Mouse (Mus musculus): ENCODE data around the gene Gm5767. TPM values are rescaled to one million over a fixed set of nuclear protein-coding genes. Genes with fewer than 3 reads are reported as not detected.
A peak's percentile ranks its signal among the peaks of the same experiment; 100 is the strongest.

Gm5767 gene
- polyA plus RNA-seq, 1 experiment from 2014 or later, result not detected

GRCm38 (mm10) chr16:8658349-8658748 lies 22.2 kb upstream of the Gm5767 start:
- 75% methylated on average over 4 of the region's 4 CpGs for WGBS

GRCm38 (mm10) chr16:8658764-8659163 lies 21.8 kb upstream of the Gm5767 start:
- WGBS, result 92% methylated on average over 4 of the region's 4 CpGs
- ATAC-seq (ENCODE audit: insufficient number of reproducible peaks, insufficient read depth, low FRiP score, low TSS enrichment), result no peak
- Histone ChIP-seq H3K4me1 (no peaks in the 10 kb centered on the region), H3K4me3 (no peak overlapping the region), H3K36me3 (peaks cover 77% of the 10 kb centered on the region), H3K4me2 (replicated peaks) (no peak overlapping the region), H3K9ac (no peak overlapping the region), H3K27me3 (no peaks in the 10 kb centered on the region), H3K27ac (no peak overlapping the region), H3K9me3 (no peaks in the 10 kb centered on the region)

More at GRCm38 (mm10) chr16:8658349-8658748, 22.2 kb upstream of the Gm5767 start:
- Histone ChIP-seq H3K36me3 (peaks cover 77% of the 10 kb centered on the region), H3K27me3 (no peaks in the 10 kb centered on the region), H3K4me2 (replicated peaks) (no peak overlapping the region), H3K9ac (no peak overlapping the region), H3K4me3 (no peak overlapping the region), H3K9me3 (no peaks in the 10 kb centered on the region), H3K4me1 (no peaks in the 10 kb centered on the region), H3K27ac (no peak overlapping the region)
- 0 out of 2 replicates have a peak, but pooled peaks have one; percentile 36 for ATAC-seq (ENCODE audit: insufficient number of reproducible peaks, insufficient read depth, low FRiP score, low TSS enrichment)

DNA sequence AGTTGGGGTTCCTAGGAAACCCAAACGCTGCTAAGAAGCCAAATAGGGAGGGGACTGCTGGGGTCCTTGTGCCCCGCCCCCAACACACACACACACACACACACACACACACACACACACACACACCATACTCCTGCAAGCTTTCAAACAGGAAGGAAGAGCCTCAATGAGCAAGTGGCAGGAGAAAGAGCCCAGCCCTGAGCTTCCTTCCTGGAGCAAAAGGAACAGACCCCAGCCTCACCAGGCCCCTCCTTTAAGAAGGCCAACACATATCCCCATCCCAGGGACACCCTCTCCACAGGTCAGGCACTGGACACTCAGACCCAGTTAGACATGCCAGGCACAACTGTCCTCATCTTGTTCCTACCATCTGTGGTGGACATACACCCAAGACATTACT lies 17.5 kb upstream of the Gm5767 start:
- H3K9ac ChIP-seq, result no peak overlapping the region
- H3K27ac ChIP-seq, result no peak overlapping the region
- peaks cover 5% of the 10 kb centered on the region for H3K4me1 ChIP-seq
- 95% methylated on average over 2 of the region's 2 CpGs for WGBS
- peaks cover 58% of the 10 kb centered on the region for H3K36me3 ChIP-seq
- no peak overlapping the region for H3K4me2 ChIP-seq (replicated peaks)
- no peaks in the 10 kb centered on the region for H3K27me3 ChIP-seq
- ATAC-seq (ENCODE audit: insufficient number of reproducible peaks, insufficient read depth, low FRiP score, low TSS enrichment), result no peak
- H3K4me3 ChIP-seq, result no peak overlapping the region
- H3K9me3 ChIP-seq, result no peaks in the 10 kb centered on the region

DNA sequence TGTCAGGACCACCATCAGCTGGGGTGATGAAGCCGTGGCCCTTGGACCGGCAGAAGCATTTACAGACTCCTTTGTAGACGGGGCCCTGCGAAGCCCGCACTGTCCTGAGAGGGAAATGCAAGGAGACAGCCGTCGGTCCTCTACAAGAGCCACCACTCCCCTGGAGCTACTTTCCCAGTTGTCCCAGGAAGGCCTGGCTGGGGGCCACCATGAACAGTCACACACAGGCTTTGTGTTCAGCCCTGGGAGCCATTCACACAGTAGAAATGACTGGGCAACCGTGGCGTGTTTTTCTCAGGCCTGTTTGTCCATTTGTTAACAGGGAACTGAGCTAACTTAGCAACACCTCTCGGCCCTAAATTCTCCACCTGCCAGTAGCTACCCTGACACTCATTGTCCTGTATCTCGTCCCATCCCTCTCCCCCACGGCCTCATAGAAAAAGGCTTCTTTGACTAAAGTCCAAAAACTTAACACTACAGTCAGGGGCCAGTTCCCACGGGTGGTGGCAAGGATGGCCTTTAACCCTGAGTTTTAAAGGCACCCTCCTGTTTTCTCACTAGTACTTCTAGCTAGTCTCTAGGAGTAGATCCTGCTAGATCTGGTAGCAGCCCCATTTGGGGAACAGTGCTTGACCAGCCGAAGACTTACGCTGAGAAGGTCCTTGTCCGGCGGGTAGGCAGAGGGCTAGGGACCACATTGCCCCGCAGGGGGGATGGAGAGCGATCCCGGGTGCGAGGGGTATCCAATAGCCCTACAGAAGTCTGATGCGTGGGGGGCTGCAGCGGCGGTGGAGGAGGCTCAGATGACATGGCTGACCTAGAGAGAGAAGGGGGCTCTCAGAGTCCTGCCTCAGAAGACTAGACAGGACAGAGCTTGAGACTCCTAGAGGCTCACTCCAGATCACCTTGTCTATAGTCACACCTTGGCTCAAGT lies 16.7 kb upstream of the Gm5767 start:
- Histone ChIP-seq H3K4me1 (peaks cover 13% of the 10 kb centered on the region), H3K4me2 (replicated peaks) (no peak overlapping the region), H3K9ac (no peak overlapping the region), H3K27me3 (no peaks in the 10 kb centered on the region), H3K36me3 (peaks cover 49% of the 10 kb centered on the region), H3K27ac (no peak overlapping the region), H3K9me3 (no peaks in the 10 kb centered on the region), H3K4me3 (no peak overlapping the region)
- whole genome bisulfite sequencing, result 88% methylated on average over 24 of the region's 24 CpGs
- ATAC-seq (ENCODE audit: insufficient number of reproducible peaks, insufficient read depth, low FRiP score, low TSS enrichment), result no peak

DNA sequence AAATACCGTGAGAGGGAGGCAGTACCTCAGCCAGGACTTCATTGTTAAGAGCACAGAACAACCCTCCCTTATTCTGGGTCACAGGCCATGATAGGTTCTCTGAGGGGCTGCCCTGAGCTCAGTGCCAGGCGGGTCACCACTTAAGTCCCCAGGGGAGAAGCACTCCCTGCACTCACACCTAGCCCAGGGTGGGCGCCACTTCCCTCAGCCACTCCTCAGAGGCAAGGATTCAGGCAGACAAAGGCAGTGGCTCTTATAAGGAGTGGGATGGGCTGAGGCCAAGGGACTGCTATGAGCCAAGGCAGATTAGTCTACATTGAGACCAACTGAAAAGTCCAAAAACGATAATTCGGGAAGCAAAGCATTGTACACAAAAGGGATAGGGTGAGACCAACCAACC lies 15.2 kb upstream of the Gm5767 start:
- Histone ChIP-seq H3K27ac (no peak overlapping the region), H3K9me3 (no peaks in the 10 kb centered on the region), H3K4me3 (no peak overlapping the region), H3K4me2 (replicated peaks) (no peak overlapping the region), H3K9ac (no peak overlapping the region), H3K36me3 (peaks cover 36% of the 10 kb centered on the region), H3K4me1 (peaks cover 26% of the 10 kb centered on the region), H3K27me3 (no peaks in the 10 kb centered on the region)
- WGBS, result 82% methylated on average over 5 of the region's 5 CpGs
- no peak for ATAC-seq (ENCODE audit: insufficient number of reproducible peaks, insufficient read depth, low FRiP score, low TSS enrichment)

GRCm38 (mm10) chr16:8666452-8666851 lies 14.1 kb upstream of the Gm5767 start:
- no peak overlapping the region for H3K4me3 ChIP-seq
- 60% methylated on average over 2 of the region's 2 CpGs for WGBS
- H3K4me2 ChIP-seq (replicated peaks), result no peak overlapping the region
- ATAC-seq (ENCODE audit: insufficient number of reproducible peaks, insufficient read depth, low FRiP score, low TSS enrichment), result no peak
- H3K36me3 ChIP-seq, result peaks cover 28% of the 10 kb centered on the region
- no peak overlapping the region for H3K9ac ChIP-seq
- no peaks in the 10 kb centered on the region for H3K9me3 ChIP-seq
- peaks cover 35% of the 10 kb centered on the region for H3K4me1 ChIP-seq
- H3K27ac ChIP-seq, result no peak overlapping the region
- H3K27me3 ChIP-seq, result no peaks in the 10 kb centered on the region

- Histone ChIP-seq H3K9me3 (no peaks in the 10 kb centered on the region), H3K4me2 (replicated peaks) (no peak overlapping the region), H3K9ac (no peak overlapping the region), H3K27ac (peak overlapping the region; percentile 23; the same call in 1 of the 2 replicates), H3K4me1 (peaks cover 35% of the 10 kb centered on the region), H3K4me3 (no peak overlapping the region), H3K36me3 (peaks cover 20% of the 10 kb centered on the region), H3K27me3 (no peaks in the 10 kb centered on the region)
- 89% methylated on average over 7 of the region's 7 CpGs for WGBS
- ATAC-seq (ENCODE audit: insufficient number of reproducible peaks, insufficient read depth, low FRiP score, low TSS enrichment), result no peak
Observed at GRCm38 (mm10) chr16:8667261-8667660, 13.3 kb upstream of the Gm5767 start.

GRCm38 (mm10) chr16:8667814-8668213 lies 12.8 kb upstream of the Gm5767 start:
- no peak for ATAC-seq (ENCODE audit: insufficient number of reproducible peaks, insufficient read depth, low FRiP score, low TSS enrichment)
- H3K36me3 ChIP-seq, result peaks cover 14% of the 10 kb centered on the region; the same call in 1 of the 2 replicates
- 0 out of 2 replicates have a peak overlapping the region, but pooled peaks have one; percentile 23 for H3K27ac ChIP-seq
- 68% methylated on average over 4 of the region's 4 CpGs for WGBS
- no peaks in the 10 kb centered on the region for H3K9me3 ChIP-seq
- peaks cover 35% of the 10 kb centered on the region for H3K4me1 ChIP-seq
- no peak overlapping the region for H3K4me2 ChIP-seq (replicated peaks)
- no peaks in the 10 kb centered on the region for H3K27me3 ChIP-seq
- H3K4me3 ChIP-seq, result no peak overlapping the region
- no peak overlapping the region for H3K9ac ChIP-seq

- H3K4me3 ChIP-seq, result no peak overlapping the region
- H3K27ac ChIP-seq, result no peak overlapping the region
- no peak overlapping the region for H3K9ac ChIP-seq
- ATAC-seq (ENCODE audit: insufficient number of reproducible peaks, insufficient read depth, low FRiP score, low TSS enrichment), result no peak
- no peak overlapping the region for H3K4me2 ChIP-seq (replicated peaks)
- H3K9me3 ChIP-seq, result no peaks in the 10 kb centered on the region
- H3K27me3 ChIP-seq, result no peaks in the 10 kb centered on the region
- WGBS, result 91% methylated on average over 2 of the region's 2 CpGs
- H3K4me1 ChIP-seq, result peaks cover 35% of the 10 kb centered on the region
- peaks cover 9% of the 10 kb centered on the region; the same call in 1 of the 2 replicates for H3K36me3 ChIP-seq
Observed at GRCm38 (mm10) chr16:8668386-8668785, 12.2 kb upstream of the Gm5767 start.

DNA sequence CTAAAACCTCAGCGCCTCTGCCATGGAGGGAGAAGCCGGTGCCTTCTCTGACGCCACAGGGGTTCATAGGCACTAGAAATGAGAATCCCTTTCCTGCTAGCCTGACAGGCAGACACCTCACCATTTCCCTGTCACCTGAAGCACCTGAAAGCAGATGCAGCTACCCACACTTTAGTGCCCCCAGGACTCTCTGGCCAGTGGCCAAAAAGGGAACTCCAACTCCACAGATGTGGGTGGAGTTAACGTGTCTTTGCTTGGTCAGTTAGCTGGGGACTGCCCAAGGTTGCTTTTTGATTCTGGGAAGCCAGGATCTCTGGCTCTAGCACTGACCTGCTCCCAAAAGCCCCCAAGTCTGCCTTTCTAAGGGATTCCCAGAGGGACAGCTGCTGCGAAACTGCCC lies 11.1 kb upstream of the Gm5767 start:
- peak overlapping the region; percentile 77 for H3K4me3 ChIP-seq
- H3K9ac ChIP-seq, result peak overlapping the region; percentile 70
- H3K27ac ChIP-seq, result 0 out of 2 replicates have a peak overlapping the region, but pooled peaks have one; percentile 81
- H3K4me2 ChIP-seq (replicated peaks), result peak overlapping the region; percentile 67
- H3K9me3 ChIP-seq, result no peaks in the 10 kb centered on the region
- H3K4me1 ChIP-seq, result peaks cover 35% of the 10 kb centered on the region
- ATAC-seq (ENCODE audit: insufficient number of reproducible peaks, insufficient read depth, low FRiP score, low TSS enrichment), result no peak
- WGBS, result 58% methylated on average over 5 of the region's 5 CpGs
- H3K27me3 ChIP-seq, result no peaks in the 10 kb centered on the region
- H3K36me3 ChIP-seq, result peaks cover under 1% of the 10 kb centered on the region; the same call in 1 of the 2 replicates

DNA sequence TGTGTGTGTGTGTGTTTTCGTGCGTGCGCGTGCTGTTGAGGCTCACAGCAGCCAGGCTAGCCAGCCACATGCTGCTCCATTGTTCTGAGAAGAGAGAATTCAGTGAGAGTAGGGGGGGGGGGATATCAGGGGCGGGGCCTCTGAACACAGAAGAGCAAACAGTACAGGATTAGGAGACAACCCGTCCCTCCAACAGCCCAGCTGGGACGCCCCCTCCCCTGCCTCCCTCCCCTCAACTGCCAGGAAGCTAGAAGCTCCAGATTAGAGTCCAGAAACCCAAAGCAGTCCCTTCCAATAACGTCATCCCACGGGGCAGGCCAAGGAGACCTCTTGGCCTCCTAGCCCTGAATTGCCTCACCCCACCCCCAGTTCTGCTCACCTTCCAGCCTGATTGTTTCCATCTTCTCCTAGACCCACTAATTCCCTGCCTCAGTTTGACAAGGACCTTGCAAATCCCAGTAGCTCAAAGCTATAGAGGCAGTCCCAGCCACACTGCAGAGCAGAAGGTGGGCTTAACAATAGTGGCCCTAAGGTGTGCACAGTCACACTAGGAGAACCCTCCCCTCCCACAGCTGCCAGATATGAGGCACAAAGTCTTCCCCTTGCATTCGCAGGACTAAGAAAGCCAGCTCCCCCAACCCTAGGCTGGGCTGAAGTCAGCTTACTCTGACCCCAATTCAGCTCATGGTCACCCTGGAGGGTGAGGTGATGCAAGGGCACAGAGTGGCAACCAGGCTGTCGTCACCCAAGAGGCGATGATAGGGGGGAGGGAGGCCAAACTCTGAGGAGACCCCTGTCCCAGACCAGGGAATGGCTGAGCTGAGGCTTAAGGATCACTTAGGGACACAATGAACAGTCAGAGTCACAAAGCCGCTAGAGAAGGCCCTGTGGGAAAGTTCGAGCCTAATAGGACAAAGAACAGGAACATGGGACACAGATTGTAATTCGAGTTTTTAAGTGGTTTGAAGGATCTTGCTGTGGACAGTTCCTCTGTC lies 10.2 kb upstream of the Gm5767 start:
- H3K27me3 ChIP-seq, result no peaks in the 10 kb centered on the region
- peak overlapping the region; percentile 77 for H3K4me3 ChIP-seq
- WGBS, result 3% methylated on average over 14 of the region's 15 CpGs
- no peaks in the 10 kb centered on the region; the same call in 1 of the 2 replicates for H3K36me3 ChIP-seq
- peak; percentile 39 for ATAC-seq (ENCODE audit: insufficient number of reproducible peaks, insufficient read depth, low FRiP score, low TSS enrichment)
- H3K9me3 ChIP-seq, result no peaks in the 10 kb centered on the region
- peak overlapping the region; percentile 70 for H3K9ac ChIP-seq
- H3K27ac ChIP-seq, result peak overlapping the region; percentile 81
- peaks cover 35% of the 10 kb centered on the region for H3K4me1 ChIP-seq
- H3K4me2 ChIP-seq (replicated peaks), result peak overlapping the region; percentile 67
